Mouse (Mus musculus) kidney, adult 11 months (tissue): Measurements from ENCODE around the gene Ets1.

Source experiments
- DNase-seq: peaks from one replicate; pipeline ENCODE4 v3.0.0; 2022

Ets1 gene

GRCm38 (mm10) chr9:32778866-32779265 lies 142.8 kb downstream of the Ets1 start:
- no peak for DNase-seq

GRCm38 (mm10) chr9:32782391-32783092 lies 146.5 kb downstream of the Ets1 start:
- DNase-seq = peak; percentile 30

GRCm38 (mm10) chr9:32787091-32787490 lies 151.1 kb downstream of the Ets1 start:
- no peak for DNase-seq

GRCm38 (mm10) chr9:32787615-32788014 lies 151.6 kb downstream of the Ets1 start:
- DNase-seq = peak; percentile 47

GRCm38 (mm10) chr9:32789306-32789705 lies 153.3 kb downstream of the Ets1 start:
- peak; percentile 31 for DNase-seq

- DNase-seq = no peak
Observed at GRCm38 (mm10) chr9:32791699-32792098, 155.7 kb downstream of the Ets1 start.

GRCm38 (mm10) chr9:32798171-32798570 lies 162.2 kb downstream of the Ets1 start:
- no peak for DNase-seq

- DNase-seq = no peak
Observed at GRCm38 (mm10) chr9:32806106-32806505, 170.1 kb downstream of the Ets1 start.
